Mouse (Mus musculus) midbrain, embryonic 12.5 days (tissue): ENCODE measurements around the gene Emilin1. TPM values are rescaled to one million over a fixed set of nuclear protein-coding genes. Genes with fewer than 3 reads are reported as not detected.

Experiments used
- ATAC-seq: fragments of 200-750 bp; cut with Nextera tagmentation; 2 replicates; pipeline ENCODE4 v1.8.0; 2017; ENCODE audit warnings: low read depth, moderate TSS enrichment, moderate library complexity; ENCODE audit not compliant: low FRiP score
- H3K27ac ChIP-seq: fragments of 300-500 bp; sonication (generic); replicated peaks from 2 replicates; pipeline ENCODE4 v1.5.1; 2016; ENCODE audit warnings: mild to moderate bottlenecking
- H3K27me3 ChIP-seq: fragments of 300-500 bp; sonication (generic); 2 replicates; pipeline ENCODE4 v1.6.1; 2016; ENCODE audit warnings: mild to moderate bottlenecking
- H3K36me3 ChIP-seq: fragments of 300-500 bp; sonication (generic); 2 replicates; pipeline ENCODE4 v1.6.1; 2016
- H3K4me1 ChIP-seq: fragments of 300-500 bp; sonication (generic); 2 replicates; pipeline ENCODE4 v1.6.1; 2016
- H3K4me2 ChIP-seq: fragments of 300-500 bp; sonication (generic); replicated peaks from 2 replicates; pipeline ENCODE4 v1.6.1; 2016; ENCODE audit warnings: mild to moderate bottlenecking, moderate library complexity
- H3K4me3 ChIP-seq: fragments of 300-500 bp; sonication (generic); 2 replicates; pipeline ENCODE4 v1.5.1; 2016; ENCODE audit warnings: mild to moderate bottlenecking
- H3K9ac ChIP-seq: fragments of 300-500 bp; sonication (generic); replicated peaks from 2 replicates; pipeline ENCODE4 v1.6.1; 2016; ENCODE audit warnings: mild to moderate bottlenecking, moderate library complexity
- H3K9me3 ChIP-seq: fragments of 300-500 bp; sonication (generic); 2 replicates; pipeline ENCODE4 v1.6.1; 2016; ENCODE audit warnings: mild to moderate bottlenecking
- WGBS: fragments of 180-500 bp; shearing (Covaris S2); methylation state at CpG from one replicate; pipeline ENCODE4 v1.1.7; 2016; 5-methylcytosine and 5-hydroxymethylcytosine counted together
- polyA plus RNA-seq: library from polyadenylated mRNA; unstranded; fragments of >200 nt; fragmentation: Nextera tagmentation; extraction: Ambion mirVana; gene quantifications from 2 replicates; pipeline ENCODE4 v1.2.1, GENCODE M21; 2016

Gene Emilin1
- polyA plus RNA-seq, 1 experiment from 2014 or later = 79.9 TPM

DNA sequence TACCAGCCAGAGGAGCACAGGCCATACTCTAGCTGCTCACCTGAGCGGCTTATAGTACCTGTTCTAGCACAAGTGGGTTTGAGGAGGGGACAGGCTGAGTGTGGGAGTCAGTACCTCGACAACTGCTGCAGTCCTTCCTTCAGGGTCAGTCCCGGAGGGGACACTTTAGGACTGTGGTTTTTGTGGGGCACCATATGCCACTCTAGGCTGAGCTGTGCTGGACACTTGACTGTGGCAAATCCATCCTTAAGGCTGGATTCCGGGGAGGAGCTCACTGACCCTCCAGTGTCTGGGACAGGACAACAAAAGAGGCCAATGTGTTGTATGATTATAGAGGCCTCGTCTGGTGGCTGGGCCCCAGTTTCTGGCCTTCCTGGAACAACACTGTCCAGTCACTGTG is 39.3 kb downstream of the Emilin1 start:
- 84% methylated on average over 5 of the region's 5 CpGs for WGBS
- H3K27ac ChIP-seq = no peak overlapping the region
- no peak overlapping the region for H3K4me3 ChIP-seq
- no peak for ATAC-seq
- no peak overlapping the region for H3K9ac ChIP-seq
- H3K4me2 ChIP-seq = no peak overlapping the region
- no peaks in the 10 kb centered on the region for H3K9me3 ChIP-seq
- H3K27me3 ChIP-seq = peaks cover 15% of the 10 kb centered on the region; the same call in 1 of the 2 replicates
- peaks cover 44% of the 10 kb centered on the region for H3K36me3 ChIP-seq
- H3K4me1 ChIP-seq = peaks cover 17% of the 10 kb centered on the region

DNA sequence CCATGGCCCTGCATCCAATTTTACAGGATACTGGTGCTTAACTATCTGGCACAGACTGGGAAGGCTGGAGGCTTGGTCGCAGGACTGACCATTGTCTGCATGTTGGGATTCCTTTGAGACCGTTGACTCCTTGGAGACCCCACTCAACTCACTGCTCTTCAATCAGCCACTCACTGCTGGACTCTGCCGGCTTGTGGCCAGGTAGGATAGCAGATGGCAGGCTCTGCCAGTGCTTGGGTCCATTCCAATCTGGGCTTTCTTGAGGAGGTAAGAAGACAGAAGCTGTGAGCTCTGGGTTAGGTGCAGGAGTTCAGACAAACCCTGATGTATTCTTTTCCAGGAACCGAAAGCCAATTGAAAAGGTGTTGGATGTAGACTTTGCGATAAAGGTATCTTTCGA is 40.9 kb downstream of the Emilin1 start:
- H3K27me3 ChIP-seq = 0 out of 2 replicates have a peak, but pooled peaks cover 2% of the 10 kb centered on the region
- H3K9ac ChIP-seq = no peak overlapping the region
- H3K4me1 ChIP-seq = peaks cover 31% of the 10 kb centered on the region
- no peak overlapping the region for H3K27ac ChIP-seq
- ATAC-seq = no peak
- WGBS = 93% methylated on average over 6 of the region's 6 CpGs
- peaks cover 55% of the 10 kb centered on the region for H3K36me3 ChIP-seq
- no peak overlapping the region for H3K4me2 ChIP-seq
- no peaks in the 10 kb centered on the region for H3K9me3 ChIP-seq
- no peak overlapping the region for H3K4me3 ChIP-seq

GRCm38 (mm10) chr5:30954556-30954955 is 41.4 kb downstream of the Emilin1 start:
- Histone ChIP-seq H3K9me3 (no peaks in the 10 kb centered on the region), H3K27me3 (no peaks in the 10 kb centered on the region), H3K36me3 (peaks cover 55% of the 10 kb centered on the region), H3K27ac (no peak overlapping the region), H3K9ac (no peak overlapping the region), H3K4me2 (no peak overlapping the region), H3K4me1 (peaks cover 30% of the 10 kb centered on the region), H3K4me3 (no peak overlapping the region)
- no peak for ATAC-seq
- WGBS = 93% methylated on average over 9 of the region's 9 CpGs

DNA sequence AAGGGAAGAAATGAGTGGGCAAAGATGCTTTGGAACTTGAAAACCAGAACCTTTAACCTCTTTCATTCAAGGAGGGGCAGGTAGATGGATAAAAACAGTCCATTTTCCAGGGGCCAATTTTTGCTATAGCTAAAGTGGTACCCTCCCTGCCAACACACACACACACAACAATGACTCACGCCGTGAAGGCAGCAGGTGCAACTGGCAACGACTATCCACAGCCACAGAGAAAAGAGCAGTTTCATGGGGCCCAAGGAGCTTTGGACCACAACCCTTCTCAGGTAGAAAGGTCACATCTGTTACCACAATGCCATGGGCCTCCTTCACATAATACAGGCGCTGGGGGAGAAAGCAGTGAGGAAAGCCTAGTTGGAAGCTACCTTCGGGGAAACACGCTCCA is 42.5 kb downstream of the Emilin1 start:
- Histone ChIP-seq H3K9me3 (no peaks in the 10 kb centered on the region), H3K4me2 (no peak overlapping the region), H3K4me1 (peaks cover 22% of the 10 kb centered on the region), H3K9ac (no peak overlapping the region), H3K27me3 (no peaks in the 10 kb centered on the region), H3K27ac (no peak overlapping the region), H3K4me3 (no peak overlapping the region), H3K36me3 (peaks cover 55% of the 10 kb centered on the region)
- no peak for ATAC-seq
- WGBS = 96% methylated on average over 6 of the region's 6 CpGs

DNA sequence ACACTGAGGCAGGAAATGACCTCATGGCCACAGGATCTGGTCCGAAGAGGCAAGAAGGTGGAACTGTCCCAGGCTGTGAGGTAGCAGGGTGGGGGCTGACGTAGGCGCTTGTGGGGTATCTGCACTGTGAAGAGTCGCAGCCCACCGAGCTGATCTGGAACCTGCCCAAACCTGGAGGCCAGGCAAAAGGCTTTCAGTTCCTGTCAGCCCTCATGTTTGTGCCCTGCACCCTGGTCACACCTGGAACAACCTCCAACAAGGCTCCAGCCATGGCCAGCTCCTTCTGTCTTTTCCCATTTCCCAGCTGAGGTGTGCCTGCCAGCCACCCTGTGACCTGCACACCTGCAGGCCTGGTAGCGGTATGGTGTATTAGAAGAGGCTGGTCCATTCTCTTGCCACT is 44.7 kb downstream of the Emilin1 start:
- ATAC-seq = no peak
- Histone ChIP-seq H3K4me3 (no peak overlapping the region), H3K9me3 (no peaks in the 10 kb centered on the region), H3K4me2 (peak overlapping the region; percentile 22), H3K27ac (no peak overlapping the region), H3K4me1 (peaks cover 22% of the 10 kb centered on the region), H3K36me3 (peaks cover 48% of the 10 kb centered on the region), H3K27me3 (no peaks in the 10 kb centered on the region), H3K9ac (peak overlapping the region; percentile 21; the same call in 1 of the 2 replicates)
- WGBS = 90% methylated on average over 6 of the region's 6 CpGs

GRCm38 (mm10) chr5:30959198-30959854 is 46.1 kb downstream of the Emilin1 start:
- Histone ChIP-seq H3K4me3 (peak overlapping the region; percentile 79), H3K4me2 (peak overlapping the region; percentile 92), H3K9ac (peak overlapping the region; percentile 86), H3K27ac (peak overlapping the region; percentile 82), H3K4me1 (peaks cover 22% of the 10 kb centered on the region), H3K9me3 (no peaks in the 10 kb centered on the region), H3K36me3 (peaks cover 34% of the 10 kb centered on the region), H3K27me3 (peaks cover 8% of the 10 kb centered on the region)
- no peak for ATAC-seq
- 37% methylated on average over 19 of the region's 19 CpGs for WGBS

DNA sequence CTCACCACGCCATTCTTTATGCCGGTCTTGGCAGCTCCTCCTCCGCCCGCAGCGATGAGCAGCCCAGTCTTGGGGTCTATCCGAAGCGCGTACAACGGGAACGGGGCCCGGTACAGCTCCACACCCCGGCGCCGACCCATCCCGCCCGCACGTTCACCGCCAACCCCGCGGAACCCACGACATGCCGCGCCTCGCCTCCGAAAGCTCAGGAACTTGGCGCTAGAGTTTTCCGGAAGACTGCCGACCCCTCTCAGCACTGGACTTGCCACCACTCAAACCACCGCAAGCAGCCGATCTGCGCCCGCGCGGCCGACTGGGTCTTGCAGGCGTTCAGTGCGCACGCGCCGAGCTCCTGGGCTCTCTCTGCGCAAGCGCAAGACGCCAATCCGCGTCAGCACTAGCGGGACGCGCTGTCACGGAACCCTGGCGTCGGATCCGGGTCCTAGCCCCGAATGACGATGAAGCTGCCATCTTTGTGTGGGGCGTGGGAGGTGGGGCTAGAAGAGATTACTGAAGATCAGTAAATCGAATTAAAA is 46.8 kb downstream of the Emilin1 start, which contains the start of gene Preb:
Preb (minus strand) TSS at position 396 of the 536 bp plus-strand sequence.
- Histone ChIP-seq H3K9ac (peak within 1 kb of the TSS; percentile 86), H3K4me3 (peak within 1 kb of the TSS; percentile 79), H3K4me2 (peak within 1 kb of the TSS; percentile 92), H3K27ac (peak within 1 kb of the TSS; percentile 82), H3K9me3 (no peaks in the 10 kb centered on the region), H3K27me3 (peaks cover 8% of the 10 kb centered on the region), H3K4me1 (peaks cover 22% of the 10 kb centered on the region), H3K36me3 (peaks cover 27% of the 10 kb centered on the region)
- peak; percentile 94 for ATAC-seq
- under 1% methylated on average over 56 of the region's 56 CpGs for WGBS

GRCm38 (mm10) chr5:30960814-30961213 is 47.6 kb downstream of the Emilin1 start:
- 89% methylated on average over 2 of the region's 2 CpGs for WGBS
- Histone ChIP-seq H3K9ac (no peak overlapping the region), H3K36me3 (peaks cover 19% of the 10 kb centered on the region), H3K9me3 (no peaks in the 10 kb centered on the region), H3K27ac (0 out of 2 replicates have a peak overlapping the region, but pooled peaks have one; percentile 82), H3K4me3 (peak overlapping the region; percentile 79; the same call in 1 of the 2 replicates), H3K27me3 (peaks cover 13% of the 10 kb centered on the region), H3K4me1 (peaks cover 22% of the 10 kb centered on the region), H3K4me2 (peak overlapping the region; percentile 92)
- ATAC-seq = no peak

DNA sequence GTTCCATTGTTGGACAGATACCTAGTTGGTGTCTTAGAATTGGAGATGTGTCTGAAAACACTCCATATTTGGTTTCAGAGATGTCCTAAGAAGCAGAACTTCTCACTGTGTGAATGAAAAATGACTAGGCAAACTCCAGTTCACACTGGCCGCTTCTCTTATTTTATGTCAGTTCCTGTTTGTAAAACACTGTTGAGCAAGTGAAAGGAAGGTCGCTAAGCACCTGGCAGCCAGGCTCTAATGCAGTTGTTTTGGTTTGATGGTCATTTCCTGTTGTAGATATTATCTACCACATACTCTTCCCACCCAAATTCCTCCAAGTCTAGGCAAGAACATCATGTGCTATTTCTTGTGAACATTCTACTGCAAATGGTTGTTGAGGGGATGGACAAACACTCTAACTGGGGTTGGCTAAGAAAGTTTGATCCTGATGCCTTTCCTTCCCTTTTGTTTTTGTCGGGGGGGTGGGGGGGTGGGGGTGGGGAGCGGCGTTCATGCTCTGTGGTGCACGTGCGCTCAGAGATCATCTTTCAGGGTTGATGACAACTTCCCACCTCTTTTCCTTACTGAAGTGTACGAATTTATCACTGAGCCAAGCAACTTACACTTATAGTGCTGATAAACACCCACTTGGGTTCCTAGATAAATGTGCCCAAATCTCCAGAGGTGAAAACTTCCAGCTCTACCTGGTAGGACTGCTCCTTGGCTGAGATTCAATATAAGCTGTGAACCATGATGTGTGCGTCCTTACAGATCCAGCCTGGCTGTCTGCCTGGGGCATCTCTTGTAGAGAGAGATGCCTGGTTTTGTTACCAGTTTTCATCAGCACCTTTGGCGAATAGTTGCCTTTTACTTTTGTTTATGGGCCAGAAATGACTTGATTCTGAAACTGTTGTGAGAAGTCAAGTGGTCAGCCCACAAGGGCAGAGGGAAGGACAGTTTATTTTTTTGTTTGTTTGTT is 48.6 kb downstream of the Emilin1 start:
- 85% methylated on average over 10 of the region's 10 CpGs for WGBS
- H3K4me1 ChIP-seq = peaks cover 22% of the 10 kb centered on the region
- no peak overlapping the region for H3K27ac ChIP-seq
- peaks cover 15% of the 10 kb centered on the region for H3K36me3 ChIP-seq
- H3K4me3 ChIP-seq = no peak overlapping the region
- no peak overlapping the region for H3K9ac ChIP-seq
- no peaks in the 10 kb centered on the region for H3K9me3 ChIP-seq
- no peak overlapping the region for H3K4me2 ChIP-seq
- no peak for ATAC-seq
- peaks cover 18% of the 10 kb centered on the region for H3K27me3 ChIP-seq

GRCm38 (mm10) chr5:30963916-30964315 is 50.7 kb downstream of the Emilin1 start:
- H3K9ac ChIP-seq = no peak overlapping the region
- no peak overlapping the region for H3K4me2 ChIP-seq
- peaks cover 6% of the 10 kb centered on the region for H3K4me1 ChIP-seq
- H3K27ac ChIP-seq = no peak overlapping the region
- no peaks in the 10 kb centered on the region for H3K36me3 ChIP-seq
- no peak for ATAC-seq
- 45% methylated on average over 3 of the region's 3 CpGs for WGBS
- H3K27me3 ChIP-seq = peaks cover 28% of the 10 kb centered on the region
- no peaks in the 10 kb centered on the region for H3K9me3 ChIP-seq
- no peak overlapping the region for H3K4me3 ChIP-seq

GRCm38 (mm10) chr5:30966189-30966588 is 53.0 kb downstream of the Emilin1 start:
- 91% methylated on average over 4 of the region's 4 CpGs for WGBS
- Histone ChIP-seq H3K4me2 (no peak overlapping the region), H3K4me1 (no peaks in the 10 kb centered on the region), H3K27me3 (peaks cover 39% of the 10 kb centered on the region), H3K4me3 (no peak overlapping the region), H3K9ac (no peak overlapping the region), H3K9me3 (no peaks in the 10 kb centered on the region), H3K36me3 (no peaks in the 10 kb centered on the region), H3K27ac (no peak overlapping the region)
- ATAC-seq = no peak

DNA sequence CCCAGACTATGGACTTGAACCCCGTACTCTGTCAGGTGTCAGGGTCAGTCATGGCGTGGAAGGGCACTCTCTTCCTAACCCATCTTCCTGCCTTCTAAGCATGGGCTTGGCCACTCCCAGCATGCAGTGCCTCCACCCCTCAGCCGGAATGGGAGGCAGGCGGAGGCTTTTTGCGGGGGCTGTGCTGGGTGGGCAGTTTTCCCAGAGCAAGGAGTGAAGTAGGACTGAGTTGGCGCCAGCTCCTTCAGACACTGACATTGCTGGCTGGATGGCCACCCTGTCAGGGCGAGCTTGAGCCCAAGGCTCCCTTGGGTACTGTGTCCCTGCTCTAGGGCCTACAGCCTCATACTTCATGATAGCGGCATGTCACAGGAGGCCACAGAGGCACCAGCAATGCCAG is 55.2 kb downstream of the Emilin1 start, which contains the start of gene Tcf23:
Tcf23 (plus strand) TSS at position 247 of the 400 bp plus-strand sequence.
- Histone ChIP-seq H3K4me1 (no peaks in the 10 kb centered on the region), H3K9ac (no peak within 1 kb of the TSS), H3K36me3 (no peaks in the 10 kb centered on the region), H3K27ac (no peak within 1 kb of the TSS), H3K4me3 (no peak within 1 kb of the TSS), H3K4me2 (no peak within 1 kb of the TSS), H3K9me3 (no peaks in the 10 kb centered on the region), H3K27me3 (peaks cover 37% of the 10 kb centered on the region)
- WGBS = 73% methylated on average over 8 of the region's 8 CpGs
- ATAC-seq = no peak
